Comparison of ENCODE assay signal across 10 mouse cellular contexts in genomic region chr2:164521841-164522240, GRCm38 (mm10). TPM values are rescaled to one million over a fixed set of nuclear protein-coding genes. Genes with fewer than 3 reads are reported as not detected.
DNase-seq lines count a peak whose midpoint lies in the region; ATAC-seq and TF ChIP-seq lines count a peak whose summit lies in the region.
"Had no signal": no experiment of that assay in that cellular context is flagged by ENCODE, and none has a peak within 500 bp of the region (broad histone marks: within the 10 kb centered on the region; RNA-seq: fewer than 3 reads in every experiment).

No protein-coding gene starts in this region.

- 13% methylated on average over 11 of the region's 11 CpGs for WGBS in forebrain, embryonic 16.5 days
- WGBS in forebrain, embryonic 13.5 days, result 20% methylated on average over 11 of the region's 11 CpGs
- WGBS in small intestine, adult 2 months, result 7% methylated on average over 11 of the region's 11 CpGs

- H3K4me3 ChIP-seq in forebrain, embryonic 16.5 days (replicated peaks; ENCODE audit: low read length), result no peak overlapping the region
- H3K4me3 ChIP-seq in forebrain, embryonic 13.5 days, result no peak overlapping the region
- H3K4me3 ChIP-seq in ES-Bruce4 (ENCODE audit: low read depth, low read length), result 0 out of 2 replicates have a peak overlapping the region, but pooled peaks have one; percentile 3
- H3K4me3 ChIP-seq in small intestine, adult 2 months (ENCODE audit: low read depth, low read length), result peak overlapping the region; percentile 40
- H3K4me3 ChIP-seq: heart, embryonic 13.5 days; neural tube, embryonic 12.5 days had no signal

- no peak overlapping the region for H3K27ac ChIP-seq in forebrain, embryonic 16.5 days (ENCODE audit: low read length)
- H3K27ac ChIP-seq in forebrain, embryonic 13.5 days, result no peak overlapping the region
- H3K27ac ChIP-seq in ES-Bruce4 (ENCODE audit: insufficient read depth, low read length), result peak overlapping the region; percentile 72
- H3K27ac ChIP-seq in small intestine, adult 2 months (ENCODE audit: insufficient read depth, low read depth, low read length), result peak overlapping the region; percentile 99
- H3K27ac ChIP-seq: heart, embryonic 13.5 days; neural tube, embryonic 12.5 days had no signal

- peak; percentile 96 for DNase-seq in induced T-regulatory cell, adult 2 months (ENCODE audit: low read depth)
- no peak for DNase-seq in cerebellum, postnatal 4 days (ENCODE audit: low spot score in 2 of 2)
- DNase-seq in adrenal gland, postnatal 10 days, result no peak
- DNase-seq in layer of hippocampus, adult 8-10 months (ENCODE audit: low spot score in 2 of 2), result no peak

- H3K4me1 ChIP-seq in forebrain, embryonic 16.5 days (replicated peaks; ENCODE audit: control insufficient read depth, insufficient read depth, low read length), result no peaks in the 10 kb centered on the region; the same call in 1 of the 2 replicates
- peaks cover 8% of the 10 kb centered on the region; the same call in 1 of the 2 replicates for H3K4me1 ChIP-seq in forebrain, embryonic 13.5 days
- H3K4me1 ChIP-seq in ES-Bruce4 (ENCODE audit: control insufficient read depth, insufficient read depth, low read length), result peaks cover 4% of the 10 kb centered on the region
- peaks cover 7% of the 10 kb centered on the region; the same call in 1 of the 2 replicates for H3K4me1 ChIP-seq in small intestine, adult 2 months (ENCODE audit: control insufficient read depth, insufficient read depth, insufficient read length, low read length)
- H3K4me1 ChIP-seq: neural tube, embryonic 12.5 days had no signal

- H3K36me3 ChIP-seq in forebrain, embryonic 16.5 days (ENCODE audit: control insufficient read depth, insufficient read depth), result no peaks in the 10 kb centered on the region
- H3K36me3 ChIP-seq in forebrain, embryonic 13.5 days (ENCODE audit: poor library complexity, severe bottlenecking), result no peaks in the 10 kb centered on the region
- no peaks in the 10 kb centered on the region for H3K36me3 ChIP-seq in ES-Bruce4 (ENCODE audit: control insufficient read depth, insufficient read depth, low read length, poor library complexity, severe bottlenecking)
- H3K36me3 ChIP-seq in small intestine, adult 2 months (ENCODE audit: control insufficient read depth, insufficient read depth, low read length), result peaks cover 8% of the 10 kb centered on the region
- H3K36me3 ChIP-seq: heart, embryonic 13.5 days; neural tube, embryonic 12.5 days had no signal

- peak; percentile 75 for TF ChIP-seq EP300 in ES-Bruce4 (IDR thresholded peaks at IDR 0.05; ENCODE audit: insufficient read depth, low read depth, low read length)

- no peak overlapping the region for H3K9ac ChIP-seq in forebrain, embryonic 16.5 days (replicated peaks; ENCODE audit: low read depth, low read length)
- no peak overlapping the region for H3K9ac ChIP-seq in forebrain, embryonic 13.5 days
- peak overlapping the region; percentile 22; the same call in 1 of the 2 replicates for H3K9ac ChIP-seq in ES-Bruce4 (ENCODE audit: low read depth, poor library complexity, severe bottlenecking)
- H3K9ac ChIP-seq: heart, embryonic 13.5 days; neural tube, embryonic 12.5 days had no signal

- no peaks in the 10 kb centered on the region for H3K9me3 ChIP-seq in forebrain, embryonic 16.5 days (ENCODE audit: control insufficient read depth, low read length)
- peaks cover 8% of the 10 kb centered on the region; the same call in 1 of the 2 replicates for H3K9me3 ChIP-seq in forebrain, embryonic 13.5 days (replicated peaks)
- H3K9me3 ChIP-seq in ES-Bruce4 (replicated peaks; ENCODE audit: control insufficient read depth, insufficient read depth, low read length, poor library complexity, severe bottlenecking), result peaks cover 14% of the 10 kb centered on the region

- no peak for TF ChIP-seq POLR2A in ES-Bruce4 (IDR thresholded peaks at IDR 0.05; ENCODE audit: insufficient read depth, low read length)
- peak; percentile 20; the same call in 1 of the 2 replicates for TF ChIP-seq POLR2A in small intestine, adult 2 months (IDR thresholded peaks at IDR 0.05; ENCODE audit: low read depth, low read length)

- TF ChIP-seq CTCF in ES-Bruce4 (IDR thresholded peaks at IDR 0.05; ENCODE audit: low read depth, low read length), result no peak
- no peak for TF ChIP-seq CTCF in small intestine, adult 2 months (IDR thresholded peaks at IDR 0.05; ENCODE audit: extremely low read depth, insufficient read length, insufficient replicate concordance, low read depth, low read length)

- H3K27me3 ChIP-seq in forebrain, embryonic 16.5 days (replicated peaks; ENCODE audit: control insufficient read depth, insufficient read depth, low read length), result no peaks in the 10 kb centered on the region
- H3K27me3 ChIP-seq in forebrain, embryonic 13.5 days, result no peaks in the 10 kb centered on the region
- no peaks in the 10 kb centered on the region for H3K27me3 ChIP-seq in ES-Bruce4 (ENCODE audit: control insufficient read depth, insufficient read depth, low read length, poor library complexity, severe bottlenecking)
- H3K27me3 ChIP-seq in small intestine, adult 2 months (ENCODE audit: control insufficient read depth, insufficient read depth, low read length), result no peaks in the 10 kb centered on the region; the same call in 1 of the 2 replicates

- no peak for ATAC-seq in forebrain, embryonic 16.5 days
- no peak for ATAC-seq in forebrain, embryonic 13.5 days

- H3K4me2 ChIP-seq in forebrain, embryonic 16.5 days (ENCODE audit: low read length), result peak overlapping the region; percentile 1; the same call in 1 of the 2 replicates
- H3K4me2 ChIP-seq in forebrain, embryonic 13.5 days, result no peak overlapping the region
- H3K4me2 ChIP-seq: heart, embryonic 13.5 days; neural tube, embryonic 12.5 days had no signal

RNA-seq across cellular contexts. Expression of gene Pigt, which starts 24.5 kb away (rescaled TPM):
- 58.6 and 68.3 TPM in 2 replicates for polyA plus RNA-seq in forebrain, embryonic 16.5 days (2015; fragmentation: Nextera tagmentation; extraction: Ambion mirVana)
- polyA plus RNA-seq in forebrain, embryonic 13.5 days (2015; fragmentation: Nextera tagmentation; extraction: Ambion mirVana), result 47.2 and 52.2 TPM in 2 replicates
- 49.9 and 52.7 TPM in 2 replicates for polyA plus RNA-seq in ES-Bruce4 (2011; ENCODE audit: insufficient read depth, insufficient read length, low read depth, missing spikeins)
- polyA plus RNA-seq in small intestine, adult 2 months (2012; rRNA removed), result 117 and 171 TPM in 2 replicates
- 10 to 100 TPM; 87.4 to 93.0 TPM for total RNA-seq in adrenal gland, postnatal 10 days (2021)
- 10 to 100 TPM; 75.4 to 90.5 (median 81.6) TPM for total RNA-seq in layer of hippocampus, adult 8-10 months (2022)

RNA-seq across cellular contexts. Expression of gene Dbndd2, which starts 35.9 kb away (rescaled TPM):
- 5.3 and 9.2 TPM in 2 replicates for polyA plus RNA-seq in forebrain, embryonic 16.5 days (2015; fragmentation: Nextera tagmentation; extraction: Ambion mirVana)
- 6.3 and 7.3 TPM in 2 replicates for polyA plus RNA-seq in forebrain, embryonic 13.5 days (2015; fragmentation: Nextera tagmentation; extraction: Ambion mirVana)
- polyA plus RNA-seq in ES-Bruce4 (2011; ENCODE audit: insufficient read depth, insufficient read length, low read depth, missing spikeins), result 6.4 and 7.1 TPM in 2 replicates
- 38.4 and 61.6 TPM in 2 replicates for polyA plus RNA-seq in small intestine, adult 2 months (2012; rRNA removed)
- total RNA-seq in adrenal gland, postnatal 10 days (2021), result 10 to 100 TPM; 13.1 to 20.5 TPM
- total RNA-seq in layer of hippocampus, adult 8-10 months (2022), result 100 to 1,000 TPM; 109 to 163 (median 138) TPM

RNA-seq across cellular contexts. Expression of gene Wfdc2, which starts 40.4 kb away (rescaled TPM):
- polyA plus RNA-seq in forebrain, embryonic 16.5 days (2015; fragmentation: Nextera tagmentation; extraction: Ambion mirVana), result 1.4 and 3.0 TPM in 2 replicates
- polyA plus RNA-seq in forebrain, embryonic 13.5 days (2015; fragmentation: Nextera tagmentation; extraction: Ambion mirVana), result 15.4 and 21.2 TPM in 2 replicates
- polyA plus RNA-seq in ES-Bruce4 (2011; ENCODE audit: insufficient read depth, insufficient read length, low read depth, missing spikeins), result 123 and 135 TPM in 2 replicates
- 3.2 and 40.1 TPM in 2 replicates for polyA plus RNA-seq in small intestine, adult 2 months (2012; rRNA removed)
- total RNA-seq in adrenal gland, postnatal 10 days (2021), result 1 to 10 TPM; 1.9 to 2.9 TPM
- total RNA-seq in layer of hippocampus, adult 8-10 months (2022), result 1 to 10 TPM in 1 of 4 experiments, under 1 TPM in 3; 0.55 to 1.1 (median 0.84) TPM

RNA-seq across cellular contexts. Expression of gene Trp53tg5, which starts 48.3 kb away (rescaled TPM):
- polyA plus RNA-seq in forebrain, embryonic 16.5 days (2015; fragmentation: Nextera tagmentation; extraction: Ambion mirVana), result not detected in 2 replicates
- polyA plus RNA-seq in forebrain, embryonic 13.5 days (2015; fragmentation: Nextera tagmentation; extraction: Ambion mirVana), result not detected in 2 replicates
- polyA plus RNA-seq in ES-Bruce4 (2011; ENCODE audit: insufficient read depth, insufficient read length, low read depth, missing spikeins), result not detected in 2 replicates
- polyA plus RNA-seq in small intestine, adult 2 months (2012; rRNA removed), result not detected in 2 replicates
- not detected for total RNA-seq in adrenal gland, postnatal 10 days (2021)
- not detected for total RNA-seq in layer of hippocampus, adult 8-10 months (2022)
- polyA plus RNA-seq: heart, embryonic 13.5 days; neural tube, embryonic 12.5 days had no signal

RNA-seq across cellular contexts. Expression of gene Spint3, which starts 51.4 kb away (rescaled TPM):
- not detected in 2 replicates for polyA plus RNA-seq in forebrain, embryonic 16.5 days (2015; fragmentation: Nextera tagmentation; extraction: Ambion mirVana)
- not detected in 2 replicates for polyA plus RNA-seq in forebrain, embryonic 13.5 days (2015; fragmentation: Nextera tagmentation; extraction: Ambion mirVana)
- polyA plus RNA-seq in ES-Bruce4 (2011; ENCODE audit: insufficient read depth, insufficient read length, low read depth, missing spikeins), result not detected in 2 replicates
- not detected in 2 replicates for polyA plus RNA-seq in small intestine, adult 2 months (2012; rRNA removed)
- not detected for total RNA-seq in adrenal gland, postnatal 10 days (2021)
- total RNA-seq in layer of hippocampus, adult 8-10 months (2022), result not detected
- polyA plus RNA-seq: heart, embryonic 13.5 days; neural tube, embryonic 12.5 days had no signal

Comparison
In these comparisons a context has a peak if more than half of its experiments do, and no peak if none do; other contexts are left out.
1. H3K27ac ChIP-seq: peak in ES-Bruce4 (single experiment) and small intestine, adult 2 months (single experiment); none in forebrain, embryonic 16.5 days (single experiment) and forebrain, embryonic 13.5 days (single experiment).
2. H3K4me3 ChIP-seq: peak in ES-Bruce4 (single experiment) and small intestine, adult 2 months (single experiment); none in forebrain, embryonic 16.5 days (single experiment) and forebrain, embryonic 13.5 days (single experiment).